Mouse (Mus musculus) forebrain, embryonic 11.5 days (tissue): ENCODE measurements around the gene Grk1. TPM values are rescaled to one million over a fixed set of nuclear protein-coding genes. Genes with fewer than 3 reads are reported as not detected.

Experiments
- ATAC-seq: fragments of 200-750 bp; cut with Nextera tagmentation; replicated peaks from 2 replicates; pipeline ENCODE4 v1.8.0; 2017; ENCODE audit warnings: moderate TSS enrichment; ENCODE audit not compliant: low FRiP score
- DNase-seq: peaks from one replicate; pipeline ENCODE4 v3.0.0-alpha.2; 2017; ENCODE audit warnings: low spot score
- H3K27ac ChIP-seq: fragments of 300-500 bp; sonication (generic); 2 replicates; pipeline ENCODE4 v1.5.1; 2014; ENCODE audit warnings: low read depth, low read length
- H3K27me3 ChIP-seq: fragments of 300-500 bp; sonication (generic); 2 replicates; pipeline ENCODE4 v1.6.1; 2014; ENCODE audit warnings: mild to moderate bottlenecking, low read length, mixed read lengths; ENCODE audit not compliant: control insufficient read depth, insufficient read depth
- H3K36me3 ChIP-seq: fragments of 300-500 bp; sonication (generic); 2 replicates; pipeline ENCODE4 v1.6.1; 2014; ENCODE audit warnings: mild to moderate bottlenecking, low read length, moderate library complexity, mixed read lengths; ENCODE audit not compliant: control insufficient read depth, insufficient read depth
- H3K4me1 ChIP-seq: fragments of 300-500 bp; sonication (generic); replicated peaks from 2 replicates; pipeline ENCODE4 v1.6.1; 2014; ENCODE audit warnings: low read length, mixed read lengths; ENCODE audit not compliant: control insufficient read depth, insufficient read depth
- H3K4me2 ChIP-seq: fragments of 300-500 bp; sonication (generic); 2 replicates; pipeline ENCODE4 v1.6.1; 2014; ENCODE audit warnings: low read depth, mild to moderate bottlenecking, low read length, moderate library complexity, mixed read lengths; ENCODE audit not compliant: severe bottlenecking
- H3K4me3 ChIP-seq: fragments of 300-500 bp; sonication (generic); 2 replicates; pipeline ENCODE4 v1.5.1; 2014; ENCODE audit warnings: low read depth, low read length
- H3K9ac ChIP-seq: fragments of 300-500 bp; sonication (generic); 2 replicates; pipeline ENCODE4 v1.6.1; 2014; ENCODE audit warnings: low read length
- H3K9me3 ChIP-seq: fragments of 300-500 bp; sonication (generic); 2 replicates; pipeline ENCODE4 v1.6.1; 2016; ENCODE audit warnings: low read length, mixed read lengths; ENCODE audit not compliant: control insufficient read depth
- WGBS: fragments of 180-500 bp; shearing (Covaris S2); extraction: QIAGEN DNeasy Blood & Tissue Kit; methylation state at CpG from one replicate; pipeline ENCODE4 v1.1.7; 2014; 5-methylcytosine and 5-hydroxymethylcytosine counted together
- polyA plus RNA-seq: library from polyadenylated mRNA; unstranded; fragments of >200 nt; fragmentation: Nextera tagmentation; extraction: Ambion mirVana; gene quantifications from 2 replicates; pipeline ENCODE4 v1.2.1, GENCODE M21; 2014

The Grk1 gene
- polyA plus RNA-seq, 1 experiment from 2014 or later = 0.05 TPM

DNA sequence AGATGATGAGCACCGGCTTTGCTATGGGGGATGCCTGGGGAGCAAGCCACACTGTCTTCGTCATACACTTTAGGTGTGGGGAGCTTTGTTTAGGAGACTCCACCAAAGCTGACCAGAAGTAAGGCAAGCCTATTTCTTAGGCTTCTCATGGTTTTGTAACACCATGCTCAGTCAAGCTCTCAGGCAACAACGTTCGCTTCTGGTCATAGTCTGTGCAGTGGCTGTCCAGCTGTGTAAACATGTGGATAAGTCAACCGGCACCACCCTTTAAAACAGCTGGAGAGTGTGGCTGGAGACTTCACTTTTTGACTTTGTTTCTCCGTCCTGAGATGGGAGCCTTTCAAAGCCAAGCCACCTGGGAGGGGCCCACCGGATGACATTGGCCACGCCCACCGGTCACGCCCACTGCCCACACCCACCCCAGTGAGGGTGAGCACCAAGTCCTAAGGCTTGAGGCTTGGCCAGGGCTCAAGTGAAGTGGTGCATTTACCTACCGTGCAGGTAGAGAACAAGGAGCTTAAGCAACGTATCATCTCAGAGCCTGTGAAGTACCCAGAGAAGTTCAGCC is 9.0 kb downstream of the Grk1 start:
- Histone ChIP-seq H3K27me3 (no peaks in the 10 kb centered on the region), H3K36me3 (no peaks in the 10 kb centered on the region), H3K27ac (no peak overlapping the region), H3K9ac (no peak overlapping the region), H3K9me3 (no peaks in the 10 kb centered on the region), H3K4me2 (no peak overlapping the region), H3K4me3 (no peak overlapping the region), H3K4me1 (no peaks in the 10 kb centered on the region)
- 62% methylated on average over 12 of the region's 12 CpGs for WGBS
- ATAC-seq = no peak
- DNase-seq = no peak

DNA sequence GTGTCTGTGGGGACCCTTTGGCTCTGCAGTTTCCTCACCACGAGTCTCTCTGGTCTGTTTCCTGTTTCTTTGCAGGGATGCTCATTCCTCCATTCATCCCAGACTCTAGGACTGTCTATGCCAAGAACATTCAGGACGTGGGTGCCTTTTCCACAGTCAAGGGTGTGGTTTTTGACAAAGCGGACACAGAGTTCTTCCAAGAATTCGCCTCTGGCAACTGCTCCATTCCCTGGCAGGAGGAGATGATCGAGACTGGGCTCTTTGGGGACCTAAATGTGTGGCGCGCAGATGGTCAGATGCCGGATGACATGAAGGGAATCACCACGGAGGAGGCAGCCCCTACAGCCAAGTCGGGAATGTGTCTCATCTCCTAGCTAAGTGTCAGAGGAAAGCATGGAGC is 11.0 kb downstream of the Grk1 start:
- ATAC-seq = no peak

DNA sequence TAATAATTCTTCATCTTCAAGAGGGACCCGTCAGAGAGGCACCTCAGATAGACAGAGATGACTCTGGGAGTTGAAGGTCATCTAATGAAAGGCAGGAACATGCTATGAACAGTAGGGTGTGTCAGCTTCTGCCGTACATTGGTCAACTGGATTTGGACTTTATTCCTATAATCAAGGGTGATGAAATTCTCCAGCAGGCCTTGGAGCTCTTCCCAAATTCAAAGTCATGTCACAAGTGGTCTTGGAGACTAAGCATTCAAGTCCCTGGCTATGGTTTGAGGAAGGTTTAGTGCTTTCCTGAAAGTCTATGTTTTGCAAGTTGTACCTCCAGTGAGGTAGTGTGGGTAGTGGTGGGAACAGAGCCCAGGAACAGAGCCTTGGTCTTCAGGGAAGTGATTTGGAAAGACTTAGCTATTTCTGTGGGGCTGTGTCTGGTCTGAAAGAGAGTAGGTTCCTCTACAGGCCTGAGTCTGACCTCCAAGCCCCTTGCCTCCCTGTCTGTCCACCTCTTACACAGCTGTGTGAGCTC is 14.3 kb downstream of the Grk1 start:
- DNase-seq = no peak
- Histone ChIP-seq H3K36me3 (no peaks in the 10 kb centered on the region), H3K4me2 (no peak overlapping the region), H3K4me3 (no peak overlapping the region), H3K27me3 (no peaks in the 10 kb centered on the region), H3K9ac (no peak overlapping the region), H3K4me1 (no peaks in the 10 kb centered on the region), H3K9me3 (no peaks in the 10 kb centered on the region), H3K27ac (no peak overlapping the region)
- WGBS = 78% methylated on average over 2 of the region's 2 CpGs
- no peak for ATAC-seq

More for the DNA sequence above, 11.0 kb downstream of the Grk1 start:
- DNase-seq = no peak
- no peaks in the 10 kb centered on the region for H3K36me3 ChIP-seq
- WGBS = 80% methylated on average over 10 of the region's 10 CpGs
- H3K4me1 ChIP-seq = no peaks in the 10 kb centered on the region
- H3K9ac ChIP-seq = no peak overlapping the region
- no peaks in the 10 kb centered on the region for H3K27me3 ChIP-seq
- H3K4me2 ChIP-seq = no peak overlapping the region
- no peaks in the 10 kb centered on the region for H3K9me3 ChIP-seq
- H3K4me3 ChIP-seq = no peak overlapping the region
- H3K27ac ChIP-seq = no peak overlapping the region

DNA sequence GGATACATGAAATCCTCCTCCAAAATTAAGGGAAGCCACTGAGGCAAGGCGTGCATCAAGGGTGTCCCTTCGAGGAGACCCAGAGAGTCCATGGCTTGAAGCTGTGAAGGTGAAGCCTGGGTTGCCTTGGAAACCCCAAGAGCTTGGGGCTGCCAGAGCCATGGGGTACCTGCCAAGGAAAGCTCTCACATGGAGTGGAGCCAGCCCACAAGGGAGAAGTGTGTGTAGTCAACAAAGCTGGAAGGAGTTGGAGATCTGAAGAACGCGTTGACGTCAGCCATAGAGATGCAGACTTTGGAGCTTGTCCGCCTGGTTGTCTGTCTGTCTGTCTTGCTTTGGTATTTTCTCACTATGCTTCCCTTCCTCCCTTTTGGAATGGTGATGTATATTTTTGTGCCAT is 16.1 kb downstream of the Grk1 start:
- DNase-seq = no peak
- Histone ChIP-seq H3K4me1 (no peaks in the 10 kb centered on the region), H3K9ac (no peak overlapping the region), H3K27ac (no peak overlapping the region), H3K36me3 (no peaks in the 10 kb centered on the region), H3K4me3 (no peak overlapping the region), H3K4me2 (no peak overlapping the region), H3K9me3 (no peaks in the 10 kb centered on the region), H3K27me3 (no peaks in the 10 kb centered on the region)
- WGBS = 96% methylated on average over 6 of the region's 6 CpGs
- no peak for ATAC-seq

GRCm38 (mm10) chr8:13427351-13427750 is 22.5 kb downstream of the Grk1 start:
- Histone ChIP-seq H3K4me1 (no peaks in the 10 kb centered on the region), H3K27ac (no peak overlapping the region), H3K9ac (no peak overlapping the region), H3K9me3 (no peaks in the 10 kb centered on the region), H3K4me3 (no peak overlapping the region), H3K4me2 (no peak overlapping the region), H3K27me3 (no peaks in the 10 kb centered on the region), H3K36me3 (no peaks in the 10 kb centered on the region)
- 80% methylated on average over 6 of the region's 6 CpGs for WGBS
- ATAC-seq = no peak
- DNase-seq = no peak

- H3K36me3 ChIP-seq = no peaks in the 10 kb centered on the region
- H3K4me3 ChIP-seq = no peak overlapping the region
- 89% methylated on average over 9 of the region's 9 CpGs for WGBS
- no peak for ATAC-seq
- no peaks in the 10 kb centered on the region for H3K4me1 ChIP-seq
- H3K27me3 ChIP-seq = no peaks in the 10 kb centered on the region
- H3K9me3 ChIP-seq = no peaks in the 10 kb centered on the region
- no peak overlapping the region for H3K9ac ChIP-seq
- no peak for DNase-seq
- no peak overlapping the region for H3K4me2 ChIP-seq
- no peak overlapping the region for H3K27ac ChIP-seq
Measured at GRCm38 (mm10) chr8:13428156-13428555, 23.3 kb downstream of the Grk1 start.

DNA sequence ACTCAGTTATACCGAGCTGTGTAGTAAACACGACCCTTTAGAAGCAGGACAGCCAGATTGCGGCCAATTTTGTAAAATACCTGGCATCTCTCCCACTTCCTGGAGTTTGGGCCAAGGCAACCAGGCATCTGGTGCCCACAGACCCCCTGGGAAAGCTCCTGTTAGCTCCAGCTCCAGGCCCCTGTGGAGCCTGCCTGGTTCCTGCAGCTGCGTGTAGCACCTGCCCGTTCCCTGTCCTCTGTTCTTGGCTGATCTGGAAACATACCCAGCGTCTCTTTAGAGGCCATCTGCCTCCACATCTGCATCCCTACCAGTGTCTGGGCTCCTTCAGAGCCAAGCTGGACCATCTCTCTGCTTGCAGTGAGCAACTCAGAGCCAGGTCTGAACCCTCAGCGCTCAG is 25.5 kb downstream of the Grk1 start:
- Histone ChIP-seq H3K27ac (no peak overlapping the region), H3K36me3 (no peaks in the 10 kb centered on the region), H3K9me3 (no peaks in the 10 kb centered on the region), H3K4me1 (no peaks in the 10 kb centered on the region), H3K4me3 (no peak overlapping the region), H3K27me3 (peaks cover 1% of the 10 kb centered on the region; the same call in 1 of the 2 replicates), H3K9ac (no peak overlapping the region), H3K4me2 (no peak overlapping the region)
- DNase-seq (no peak), ATAC-seq (no peak)
- WGBS = 88% methylated on average over 7 of the region's 7 CpGs

- peaks cover 4% of the 10 kb centered on the region; the same call in 1 of the 2 replicates for H3K27me3 ChIP-seq
- no peaks in the 10 kb centered on the region for H3K4me1 ChIP-seq
- DNase-seq = no peak
- H3K4me3 ChIP-seq = no peak overlapping the region
- ATAC-seq = no peak
- no peak overlapping the region for H3K27ac ChIP-seq
- H3K4me2 ChIP-seq = no peak overlapping the region
- no peak overlapping the region for H3K9ac ChIP-seq
- H3K36me3 ChIP-seq = no peaks in the 10 kb centered on the region
- no peaks in the 10 kb centered on the region for H3K9me3 ChIP-seq
Measured at GRCm38 (mm10) chr8:13430866-13431265, 26.0 kb downstream of the Grk1 start.

DNA sequence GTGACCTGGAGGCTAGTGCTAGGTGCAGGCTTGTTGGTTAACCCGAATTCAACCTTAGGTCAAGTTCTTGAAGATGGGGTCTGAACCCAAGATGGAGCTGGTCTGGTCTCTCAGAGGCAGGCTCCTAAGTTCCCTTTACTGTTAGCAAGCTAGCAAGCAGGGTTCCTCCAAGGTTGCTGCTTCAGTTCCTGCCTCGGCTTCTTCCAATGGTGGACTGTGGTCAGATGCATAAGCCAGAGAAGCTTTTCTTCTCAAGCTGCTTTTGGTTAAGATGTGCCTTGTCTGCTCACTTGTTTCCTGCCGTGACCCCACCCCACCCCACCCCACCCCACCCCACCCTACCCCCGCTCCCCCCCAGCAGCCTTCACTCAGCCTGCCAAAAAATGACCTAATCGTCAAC is 28.2 kb downstream of the Grk1 start:
- H3K9me3 ChIP-seq = no peaks in the 10 kb centered on the region
- 87% methylated on average over 5 of the region's 5 CpGs for WGBS
- no peak overlapping the region for H3K4me2 ChIP-seq
- peaks cover 4% of the 10 kb centered on the region; the same call in 1 of the 2 replicates for H3K27me3 ChIP-seq
- no peak overlapping the region for H3K4me3 ChIP-seq
- no peak overlapping the region for H3K27ac ChIP-seq
- H3K9ac ChIP-seq = no peak overlapping the region
- H3K36me3 ChIP-seq = no peaks in the 10 kb centered on the region
- no peak for ATAC-seq
- no peak for DNase-seq
- no peaks in the 10 kb centered on the region for H3K4me1 ChIP-seq
